Mouse (Mus musculus): Measurements from ENCODE around the gene Enthd1.
A peak's percentile ranks its signal among the peaks of the same experiment; 100 is the strongest.

The Enthd1 gene

DNA sequence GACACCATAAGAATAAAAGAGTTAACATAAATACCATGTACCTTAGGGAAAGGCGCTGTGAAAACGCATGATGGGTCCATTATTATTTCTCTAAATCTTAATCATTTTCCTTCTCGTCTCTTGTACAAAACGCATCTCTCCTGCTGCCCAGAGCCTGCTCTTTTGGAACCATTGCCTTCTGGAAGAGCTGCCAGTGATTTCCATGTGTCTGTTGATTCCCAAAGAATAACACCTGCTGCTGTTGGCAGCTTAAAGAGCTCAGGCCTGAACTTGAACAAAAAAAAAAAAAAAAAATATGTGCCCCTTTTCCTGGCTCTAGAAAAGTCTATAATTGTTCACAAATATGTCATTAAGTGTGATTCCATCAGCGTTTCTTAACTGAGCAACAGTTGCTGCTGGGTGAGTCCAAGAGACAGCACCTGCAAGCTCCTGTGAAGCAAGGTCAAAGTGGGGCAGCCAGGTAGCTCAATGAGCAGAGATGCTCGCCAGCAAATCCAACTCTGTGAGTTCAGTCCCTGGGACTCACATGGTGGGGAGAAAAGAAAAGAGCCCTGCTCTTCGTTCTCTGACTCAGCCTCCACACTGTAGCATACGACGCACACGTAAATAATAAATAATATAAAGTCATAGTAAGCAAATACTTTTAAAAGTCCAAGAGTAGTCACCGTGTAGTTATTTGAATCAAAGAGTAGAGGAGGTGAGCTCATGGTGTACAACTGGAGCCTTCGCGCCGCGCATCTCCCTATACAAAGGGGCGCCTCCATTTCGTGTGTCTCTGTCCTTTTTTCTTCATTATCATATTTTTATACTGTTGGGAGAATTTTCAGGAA lies 9.5 kb upstream of the Enthd1 start:
- DNase-seq (ENCODE audit: low spot score in 2 of 2), result no peak

GRCm38 (mm10) chr15:80572811-80573520 lies 8.0 kb upstream of the Enthd1 start:
- no peak for DNase-seq (ENCODE audit: low spot score in 2 of 2)

DNA sequence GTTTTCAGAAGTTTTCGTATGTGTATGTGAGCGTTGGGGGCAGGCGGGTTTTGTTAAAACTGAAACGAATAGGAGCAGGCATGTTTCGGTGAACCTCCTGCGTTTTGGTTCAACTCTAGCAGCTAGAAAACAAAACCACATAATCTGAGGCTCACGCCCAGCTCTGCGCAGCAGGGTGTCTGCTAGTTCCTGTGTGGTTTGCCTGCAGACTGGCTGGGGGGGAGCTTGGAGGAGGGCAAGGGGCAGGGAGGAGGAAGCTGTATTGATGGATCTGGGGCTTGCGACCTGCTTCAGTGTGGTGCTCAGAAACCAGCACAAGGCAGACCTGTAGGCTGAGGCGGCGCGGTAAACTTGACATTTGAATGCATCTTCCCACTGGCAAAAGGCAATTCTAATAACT lies 7.3 kb upstream of the Enthd1 start, which contains the start of gene Grap2:
Grap2 (plus strand) TSS at position 304 of the 400 bp plus-strand sequence.
- DNase-seq (ENCODE audit: low spot score in 2 of 2), result peak; percentile 85 to 89

DNA sequence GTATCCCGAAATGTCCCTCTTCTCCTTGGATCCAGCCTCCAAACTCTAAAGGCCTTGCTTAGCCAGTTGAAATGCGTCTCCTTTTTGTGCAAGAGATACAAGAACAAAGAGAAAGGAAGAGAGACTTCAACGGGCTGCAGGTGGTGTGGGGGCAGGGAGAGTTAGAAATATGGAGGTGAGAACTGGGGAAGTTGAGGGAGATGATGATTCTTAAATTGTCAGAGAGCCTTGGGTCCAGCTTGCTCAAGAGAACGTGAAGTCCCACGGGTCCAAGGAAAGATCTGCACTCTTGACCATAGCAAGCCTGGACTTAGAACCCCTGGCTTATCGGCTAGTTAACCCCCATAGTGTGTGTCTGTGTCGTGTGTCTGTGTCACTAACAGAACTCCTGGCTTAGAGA lies 6.7 kb upstream of the Enthd1 start:
- DNase-seq (ENCODE audit: low spot score in 2 of 2), result peak in 1 of 2 experiments; percentile 24

GRCm38 (mm10) chr15:80570226-80570625 lies 5.3 kb upstream of the Enthd1 start:
- no peak for DNase-seq (ENCODE audit: low spot score in 2 of 2)

DNA sequence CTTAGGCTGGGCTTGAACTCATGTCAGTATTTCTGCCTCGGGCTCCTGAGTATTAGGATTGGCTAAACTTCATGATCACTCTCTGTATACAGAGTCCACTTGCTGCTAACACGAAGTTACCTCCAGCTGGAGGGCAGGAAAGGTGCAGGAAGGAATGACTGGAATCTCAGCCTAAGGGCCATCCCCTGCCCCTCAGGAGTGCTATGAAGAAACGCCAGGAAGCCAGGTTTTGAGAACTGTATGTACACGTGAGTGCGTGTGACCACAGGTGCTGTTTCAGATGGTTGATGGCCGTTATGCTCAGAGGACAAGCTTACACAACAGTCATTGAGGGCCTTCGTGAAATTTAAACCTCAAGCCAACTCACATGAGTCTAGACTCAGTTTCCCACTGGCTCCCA lies 4.2 kb upstream of the Enthd1 start:
- no peak for DNase-seq (ENCODE audit: low spot score in 2 of 2)

- DNase-seq (ENCODE audit: low spot score in 2 of 2), result no peak
These were observed 2.8 kb upstream of the Enthd1 start for GRCm38 (mm10) chr15:80567731-80568130.

DNA sequence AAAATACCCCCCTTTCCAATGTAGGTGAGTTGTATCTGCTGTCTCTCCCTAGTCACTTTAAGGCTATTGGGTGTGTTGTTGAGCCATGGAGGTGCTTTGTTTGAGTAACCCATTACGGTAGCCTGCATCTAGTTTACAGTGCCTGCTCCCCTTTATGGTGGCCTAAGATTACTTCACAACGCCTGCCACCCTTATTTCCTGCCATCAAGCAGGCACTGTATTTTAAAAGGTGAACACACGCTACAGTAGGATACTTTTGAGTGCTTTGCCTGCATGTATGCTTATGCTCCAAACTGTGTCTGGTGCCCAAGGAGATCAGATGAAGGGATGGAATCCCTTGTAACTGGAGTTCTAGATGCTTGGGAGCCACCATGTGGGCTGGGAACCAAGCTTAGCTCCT lies 2.2 kb upstream of the Enthd1 start:
- no peak for DNase-seq (ENCODE audit: low spot score in 2 of 2)

DNA sequence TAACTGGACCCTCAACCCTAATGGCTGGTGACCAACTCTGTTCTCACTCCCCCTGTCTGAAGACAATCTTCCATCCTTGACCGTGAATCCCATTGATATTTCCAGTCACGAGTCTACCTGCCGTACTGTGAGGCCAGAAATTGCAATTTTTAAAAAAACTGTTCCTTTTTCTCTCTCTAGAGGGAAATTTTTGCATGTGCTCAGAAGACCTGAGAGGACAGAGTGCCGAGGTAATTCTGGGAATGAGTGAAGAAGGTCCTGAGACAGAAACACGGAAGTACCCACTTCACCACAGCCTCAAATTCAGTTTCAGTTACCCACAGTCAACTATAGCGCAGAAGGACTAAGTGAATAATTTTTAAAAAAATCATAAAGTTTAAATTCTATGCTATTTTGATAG lies 1.7 kb upstream of the Enthd1 start:
- no peak for DNase-seq (ENCODE audit: low spot score in 2 of 2)

GRCm38 (mm10) chr15:80563634-80564208 lies 1.2 kb downstream of the Enthd1 start:
- DNase-seq (ENCODE audit: low spot score in 2 of 2), result peak; percentile 17 to 41

GRCm38 (mm10) chr15:80562446-80562845 lies 2.5 kb downstream of the Enthd1 start:
- DNase-seq (ENCODE audit: low spot score in 2 of 2), result peak; percentile 34 to 55

- peak; percentile 10 to 69 for DNase-seq (ENCODE audit: low spot score in 2 of 2)
These were observed 4.0 kb downstream of the Enthd1 start for GRCm38 (mm10) chr15:80560646-80561580.

DNA sequence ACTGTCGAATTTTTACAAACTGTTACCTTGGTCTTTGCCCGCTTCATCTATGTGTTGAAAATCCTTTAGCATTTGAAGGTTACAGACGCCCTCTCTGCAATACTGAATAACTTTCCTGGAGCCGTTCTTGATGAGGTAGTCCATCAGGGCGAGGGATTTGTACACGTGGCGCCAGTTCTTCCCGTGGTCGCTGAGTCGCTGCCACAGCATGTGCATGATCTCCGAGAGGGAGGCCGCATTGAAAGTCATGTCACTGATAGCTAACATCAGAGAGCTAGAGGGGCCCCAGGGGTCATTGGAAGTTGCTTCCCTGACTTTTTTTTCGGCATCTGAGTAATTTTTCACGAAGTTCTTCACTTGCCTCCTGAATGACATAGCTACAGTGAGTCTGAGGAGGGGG lies 5.0 kb downstream of the Enthd1 start:
- DNase-seq (ENCODE audit: low spot score in 2 of 2), result no peak

GRCm38 (mm10) chr15:80559534-80559933 lies 5.4 kb downstream of the Enthd1 start:
- DNase-seq (ENCODE audit: low spot score in 2 of 2), result no peak

DNA sequence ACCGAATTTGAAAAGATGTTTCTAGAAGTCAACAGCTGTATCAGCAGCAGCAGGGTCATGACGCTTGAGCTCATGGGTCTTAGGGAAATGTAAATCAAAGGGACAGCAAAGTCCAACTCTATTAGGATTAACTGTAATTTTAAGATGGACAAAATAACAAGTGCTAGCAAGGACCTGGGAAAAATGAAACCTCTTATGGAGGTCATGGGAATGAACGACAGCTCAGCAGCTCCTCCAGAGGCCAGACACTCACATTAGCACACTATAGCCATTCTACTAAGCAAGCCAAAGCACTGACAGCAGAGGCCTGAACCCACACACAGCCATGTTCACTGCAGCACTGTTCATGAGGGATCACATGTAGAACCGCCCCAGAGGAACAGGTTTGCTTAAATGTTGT lies 7.2 kb downstream of the Enthd1 start:
- no peak for DNase-seq (ENCODE audit: low spot score in 2 of 2)

GRCm38 (mm10) chr15:80556021-80556420 lies 8.9 kb downstream of the Enthd1 start:
- DNase-seq (ENCODE audit: low spot score in 2 of 2), result no peak

DNA sequence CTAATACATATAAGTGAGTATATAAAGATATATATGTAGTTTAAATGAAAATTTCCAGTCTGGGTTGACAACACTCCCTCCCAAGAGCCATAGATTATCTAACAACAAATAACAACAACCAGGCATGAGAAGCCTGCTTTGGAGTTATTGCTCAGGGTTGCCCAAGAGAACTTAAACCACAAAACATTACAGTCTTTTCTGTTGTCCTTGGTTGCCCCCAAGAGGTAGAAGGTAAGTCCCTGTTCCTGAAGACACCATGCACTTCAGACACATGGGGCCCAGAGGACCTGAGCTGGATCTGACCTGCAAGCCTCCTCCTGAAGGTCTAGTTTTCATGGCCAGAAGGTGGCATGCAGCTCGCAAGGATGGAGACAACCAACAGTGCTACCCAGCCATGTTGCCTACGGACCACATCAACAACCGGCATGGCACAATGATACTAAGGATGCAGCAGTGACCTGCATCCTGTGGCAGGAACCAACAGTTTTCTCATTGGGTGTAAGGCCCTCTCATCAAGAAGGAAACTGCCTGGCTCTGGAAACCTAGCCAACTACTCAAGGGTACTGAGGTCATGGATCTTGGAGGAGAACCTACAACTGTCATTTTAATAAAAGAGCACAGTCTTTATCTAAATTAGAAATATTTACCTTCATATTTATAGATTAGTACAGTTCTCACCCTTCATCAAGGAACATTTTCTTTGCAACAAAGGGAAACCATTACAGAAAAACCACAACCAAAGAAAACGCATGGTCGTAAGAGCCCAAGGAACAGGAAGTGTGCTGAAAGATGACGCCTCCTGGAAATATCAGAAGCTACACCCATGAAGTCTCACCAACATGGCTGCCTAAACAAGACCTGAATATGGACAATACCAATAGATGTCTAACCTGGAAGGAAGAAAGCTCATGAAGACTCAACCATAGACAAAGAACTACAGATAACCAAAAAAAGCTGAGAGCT lies 9.8 kb downstream of the Enthd1 start:
- DNase-seq (ENCODE audit: low spot score in 2 of 2), result no peak

DNA sequence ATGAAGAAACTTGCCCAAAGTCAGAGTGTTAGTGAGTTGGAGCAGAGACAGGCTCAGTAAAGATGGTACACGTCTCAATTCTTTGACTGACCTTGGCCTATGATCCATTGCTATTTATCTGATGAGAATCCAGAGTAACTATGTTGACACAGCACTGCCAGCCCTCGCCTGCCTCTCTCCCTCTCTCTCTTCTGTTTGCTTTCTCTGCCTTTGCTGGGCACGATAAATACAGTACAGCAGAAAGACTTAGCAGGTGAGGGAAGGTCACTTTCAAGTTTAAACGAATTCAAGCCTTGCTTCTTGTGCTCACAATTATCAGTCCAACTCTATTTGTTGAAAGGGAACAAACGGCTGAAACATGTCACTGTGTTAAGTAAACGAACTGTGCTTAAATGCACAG lies 19.5 kb downstream of the Enthd1 start:
- no peak for DNase-seq (ENCODE audit: low spot score in 2 of 2)

DNA sequence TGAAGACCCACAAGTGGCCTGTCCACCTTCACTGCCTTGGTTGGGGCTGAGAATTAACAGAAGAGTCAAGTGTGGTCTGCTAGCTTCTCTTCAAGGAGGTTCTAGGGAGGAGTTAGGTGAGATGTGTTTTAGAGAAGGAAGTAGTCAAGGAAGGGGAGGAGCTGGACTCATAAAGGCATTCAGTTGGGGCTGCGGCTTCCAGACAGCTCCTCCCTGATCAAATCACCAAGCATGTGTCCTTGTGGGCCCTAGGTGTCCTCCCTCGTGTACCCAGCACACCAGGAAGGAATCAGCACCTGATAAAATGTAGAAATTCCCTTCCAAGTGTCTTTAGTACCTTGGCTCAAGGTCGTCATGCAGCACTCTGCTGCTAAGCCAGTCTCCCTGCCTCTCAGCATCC lies 20.8 kb downstream of the Enthd1 start:
- DNase-seq (ENCODE audit: low spot score in 2 of 2), result no peak

- no peak for DNase-seq (ENCODE audit: low spot score in 2 of 2)
These were observed 26.1 kb downstream of the Enthd1 start for GRCm38 (mm10) chr15:80538671-80539340.
